Mouse (Mus musculus): Measurements from ENCODE around the gene Krt32. TPM values are rescaled to one million over a fixed set of nuclear protein-coding genes. Genes with fewer than 3 reads are reported as not detected.

Gene Krt32
- polyA plus RNA-seq, 1 experiment from 2014 or later = not detected

GRCm38 (mm10) chr11:100066236-100067010, 21.6 kb downstream of the Krt32 start:
- ATAC-seq = no peak
- H3K36me3 ChIP-seq (ENCODE audit: control insufficient read depth, insufficient read depth, low read length) = no peaks in the 10 kb centered on the region
- no peaks in the 10 kb centered on the region for H3K27me3 ChIP-seq (replicated peaks; ENCODE audit: control insufficient read depth, insufficient read depth, low read length)
- no peak overlapping the region for H3K4me2 ChIP-seq (ENCODE audit: low read length)
- H3K4me1 ChIP-seq (ENCODE audit: control insufficient read depth, insufficient read depth, low read length) = no peaks in the 10 kb centered on the region
- H3K4me3 ChIP-seq (ENCODE audit: low read depth, low read length) = no peak overlapping the region
- DNase-seq (ENCODE audit: low spot score) = no peak
- H3K9ac ChIP-seq (ENCODE audit: low read length) = no peak overlapping the region
- H3K9me3 ChIP-seq (replicated peaks; ENCODE audit: control insufficient read depth, low read length) = no peaks in the 10 kb centered on the region
- WGBS = 71% methylated on average over 12 of the region's 12 CpGs
- H3K27ac ChIP-seq (ENCODE audit: low read depth, low read length) = no peak overlapping the region

DNA sequence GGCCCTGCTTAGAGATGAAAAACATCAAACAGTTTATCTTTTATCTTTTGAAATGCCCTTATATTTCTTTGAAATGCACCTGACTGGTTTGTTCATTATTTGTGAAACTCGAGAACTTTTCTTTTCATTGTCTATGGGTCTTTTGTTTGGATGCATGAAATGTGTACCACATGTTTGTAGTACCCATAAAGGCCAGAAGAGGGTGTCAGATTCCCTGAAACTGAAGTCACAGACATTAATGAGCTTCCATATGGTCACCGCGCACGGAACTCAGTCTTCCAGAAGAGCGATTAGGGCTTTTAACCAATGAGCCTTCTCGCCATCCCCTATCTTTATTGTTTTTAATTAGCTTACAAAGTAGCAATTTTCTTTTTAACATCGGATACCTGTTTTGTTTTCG, 29.2 kb downstream of the Krt32 start:
- Histone ChIP-seq H3K4me2 (ENCODE audit: low read length) (no peak overlapping the region), H3K27ac (ENCODE audit: low read depth, low read length) (no peak overlapping the region), H3K9me3 (replicated peaks; ENCODE audit: control insufficient read depth, low read length) (no peaks in the 10 kb centered on the region), H3K4me3 (ENCODE audit: low read depth, low read length) (no peak overlapping the region), H3K36me3 (ENCODE audit: control insufficient read depth, insufficient read depth, low read length) (no peaks in the 10 kb centered on the region), H3K4me1 (ENCODE audit: control insufficient read depth, insufficient read depth, low read length) (no peaks in the 10 kb centered on the region), H3K27me3 (replicated peaks; ENCODE audit: control insufficient read depth, insufficient read depth, low read length) (no peaks in the 10 kb centered on the region), H3K9ac (ENCODE audit: low read length) (no peak overlapping the region)
- ATAC-seq = no peak
- DNase-seq (ENCODE audit: low spot score) = peak; percentile 29
- 55% methylated on average over 8 of the region's 8 CpGs for WGBS

DNA sequence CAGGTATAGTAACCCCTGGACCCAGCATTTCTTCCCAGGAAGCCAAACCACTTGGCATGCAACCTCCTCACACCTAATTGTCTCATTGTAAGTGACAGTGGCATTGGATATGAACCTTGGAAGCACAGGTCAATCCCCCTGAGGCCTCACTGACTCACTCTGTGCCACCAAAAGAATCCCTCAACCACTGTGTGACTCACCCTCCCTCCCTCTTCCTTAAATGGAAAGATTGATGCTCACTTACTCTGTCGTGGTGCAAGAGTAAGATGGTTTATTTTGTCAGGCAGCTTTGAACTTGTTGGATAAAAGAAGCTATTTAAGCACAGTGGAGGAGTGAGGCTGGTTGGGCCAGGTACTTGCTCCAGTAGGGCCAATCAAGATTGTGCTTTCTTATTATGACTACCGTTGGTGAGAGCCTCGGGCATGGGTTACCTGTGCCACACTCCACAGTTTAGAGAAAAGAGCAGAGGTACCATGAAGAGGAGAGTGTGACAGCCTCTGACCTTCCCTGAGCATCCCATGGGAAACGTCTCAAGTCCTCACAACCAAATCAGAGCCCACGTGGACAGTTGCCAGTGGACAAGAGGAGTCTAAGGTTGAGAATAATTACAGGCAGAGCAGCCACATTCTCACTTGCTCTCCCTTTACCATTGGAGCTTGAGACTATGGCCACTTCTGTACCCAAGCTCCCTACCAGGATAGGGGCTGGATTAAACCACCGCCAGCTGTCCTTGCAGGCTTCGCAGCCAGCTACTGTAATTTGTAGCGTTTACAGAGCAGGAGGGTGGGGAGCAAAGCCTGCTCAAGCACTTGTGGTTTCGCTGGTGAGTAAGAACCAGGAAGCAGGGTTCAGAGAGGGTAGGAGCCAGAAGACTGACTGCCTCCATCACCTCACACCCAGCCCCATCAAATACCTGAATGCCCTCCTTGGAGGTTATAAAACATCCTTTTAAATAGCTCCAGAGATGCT, 32.1 kb downstream of the Krt32 start:
- Histone ChIP-seq H3K36me3 (ENCODE audit: control insufficient read depth, insufficient read depth, low read length) (no peaks in the 10 kb centered on the region), H3K9me3 (replicated peaks; ENCODE audit: control insufficient read depth, low read length) (no peaks in the 10 kb centered on the region), H3K27me3 (replicated peaks; ENCODE audit: control insufficient read depth, insufficient read depth, low read length) (no peaks in the 10 kb centered on the region), H3K9ac (ENCODE audit: low read length) (no peak overlapping the region), H3K27ac (ENCODE audit: low read depth, low read length) (no peak overlapping the region), H3K4me3 (ENCODE audit: low read depth, low read length) (no peak overlapping the region), H3K4me1 (ENCODE audit: control insufficient read depth, insufficient read depth, low read length) (no peaks in the 10 kb centered on the region), H3K4me2 (ENCODE audit: low read length) (no peak overlapping the region)
- 81% methylated on average over 9 of the region's 9 CpGs for WGBS
- ATAC-seq (no peak), DNase-seq (ENCODE audit: low spot score) (no peak)

DNA sequence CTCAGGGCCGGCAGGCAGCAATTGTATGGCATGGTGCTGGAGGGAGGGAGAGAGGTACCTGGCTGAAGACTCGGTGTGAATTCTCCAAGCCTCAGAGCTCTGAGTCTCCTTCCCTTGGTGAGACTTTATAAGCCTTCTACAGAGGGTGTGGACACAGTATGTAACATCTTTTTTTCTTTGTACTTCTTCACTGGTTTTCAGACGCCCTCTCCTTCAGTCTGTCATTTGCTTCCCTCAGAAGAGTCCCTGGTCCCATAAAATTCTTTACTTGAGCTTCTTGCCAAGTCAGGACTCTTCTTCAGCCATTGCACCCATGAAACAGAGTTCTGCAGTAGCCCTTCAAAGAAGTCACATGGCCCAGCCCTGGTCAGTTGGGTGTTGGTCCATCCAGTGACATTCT, 37.6 kb downstream of the Krt32 start, which contains the start of gene Krt31:
Gene Krt31 (minus strand): TSS at position 101 of the 400 bp plus-strand sequence.
- Histone ChIP-seq H3K27me3 (replicated peaks; ENCODE audit: control insufficient read depth, insufficient read depth, low read length) (no peaks in the 10 kb centered on the region), H3K36me3 (ENCODE audit: control insufficient read depth, insufficient read depth, low read length) (no peaks in the 10 kb centered on the region), H3K9ac (ENCODE audit: low read length) (no peak within 1 kb of the TSS), H3K9me3 (replicated peaks; ENCODE audit: control insufficient read depth, low read length) (no peaks in the 10 kb centered on the region), H3K4me2 (ENCODE audit: low read length) (no peak within 1 kb of the TSS), H3K27ac (ENCODE audit: low read depth, low read length) (no peak within 1 kb of the TSS), H3K4me1 (ENCODE audit: control insufficient read depth, insufficient read depth, low read length) (no peaks in the 10 kb centered on the region), H3K4me3 (ENCODE audit: low read depth, low read length) (no peak within 1 kb of the TSS)
- DNase-seq (ENCODE audit: low spot score) (no peak), ATAC-seq (no peak)
- 87% methylated on average over 3 of the region's 3 CpGs for WGBS

GRCm38 (mm10) chr11:100047193-100047592, 40.8 kb downstream of the Krt32 start:
- H3K9me3 ChIP-seq (replicated peaks; ENCODE audit: control insufficient read depth, low read length) = no peaks in the 10 kb centered on the region
- no peak overlapping the region for H3K27ac ChIP-seq (ENCODE audit: low read depth, low read length)
- ATAC-seq (no peak), DNase-seq (ENCODE audit: low spot score) (no peak)
- H3K4me3 ChIP-seq (ENCODE audit: low read depth, low read length) = no peak overlapping the region
- no peak overlapping the region for H3K9ac ChIP-seq (ENCODE audit: low read length)
- no peaks in the 10 kb centered on the region for H3K36me3 ChIP-seq (ENCODE audit: control insufficient read depth, insufficient read depth, low read length)
- H3K4me1 ChIP-seq (ENCODE audit: control insufficient read depth, insufficient read depth, low read length) = no peaks in the 10 kb centered on the region
- H3K27me3 ChIP-seq (replicated peaks; ENCODE audit: control insufficient read depth, insufficient read depth, low read length) = no peaks in the 10 kb centered on the region
- H3K4me2 ChIP-seq (ENCODE audit: low read length) = no peak overlapping the region
- 90% methylated on average over 2 of the region's 2 CpGs for WGBS

DNA sequence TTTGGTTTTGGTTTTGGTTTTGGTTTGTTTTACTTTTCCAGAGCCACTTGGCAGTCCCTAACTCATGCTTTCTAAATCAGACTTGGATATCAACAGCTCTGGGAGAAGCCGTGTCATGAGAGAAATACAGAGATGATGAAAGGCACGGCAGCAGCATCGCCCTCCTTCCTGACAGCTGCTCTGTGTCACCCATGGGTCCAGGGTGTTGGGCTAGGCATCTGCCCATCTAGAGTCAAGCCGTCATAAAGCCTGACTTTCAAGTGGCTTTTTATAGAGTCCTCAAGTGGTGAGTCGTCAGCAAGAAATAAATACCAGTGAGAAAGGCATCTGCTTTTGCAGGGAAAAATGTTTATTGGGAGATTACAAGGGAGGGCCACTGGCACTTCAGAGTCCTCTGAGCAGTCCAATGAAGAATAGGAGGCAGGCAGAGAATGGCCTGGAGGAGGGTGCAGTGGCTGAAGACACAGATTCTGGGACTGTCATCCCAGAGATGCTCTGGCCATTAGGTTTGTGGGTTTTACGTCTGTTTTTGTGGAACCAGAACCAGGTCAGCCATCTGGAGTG, 41.6 kb downstream of the Krt32 start:
- no peaks in the 10 kb centered on the region for H3K27me3 ChIP-seq (replicated peaks; ENCODE audit: control insufficient read depth, insufficient read depth, low read length)
- H3K4me2 ChIP-seq (ENCODE audit: low read length) = no peak overlapping the region
- H3K4me3 ChIP-seq (ENCODE audit: low read depth, low read length) = no peak overlapping the region
- H3K27ac ChIP-seq (ENCODE audit: low read depth, low read length) = no peak overlapping the region
- H3K36me3 ChIP-seq (ENCODE audit: control insufficient read depth, insufficient read depth, low read length) = no peaks in the 10 kb centered on the region
- H3K4me1 ChIP-seq (ENCODE audit: control insufficient read depth, insufficient read depth, low read length) = no peaks in the 10 kb centered on the region
- ATAC-seq (no peak), DNase-seq (ENCODE audit: low spot score) (no peak)
- H3K9ac ChIP-seq (ENCODE audit: low read length) = no peak overlapping the region
- 86% methylated on average over 6 of the region's 6 CpGs for WGBS
- H3K9me3 ChIP-seq (replicated peaks; ENCODE audit: control insufficient read depth, low read length) = no peaks in the 10 kb centered on the region

- no peaks in the 10 kb centered on the region for H3K27me3 ChIP-seq (replicated peaks; ENCODE audit: control insufficient read depth, insufficient read depth, low read length)
- H3K9me3 ChIP-seq (replicated peaks; ENCODE audit: control insufficient read depth, low read length) = no peaks in the 10 kb centered on the region
- H3K4me2 ChIP-seq (ENCODE audit: low read length) = no peak within 1 kb of the TSS
- no peak within 1 kb of the TSS for H3K4me3 ChIP-seq (ENCODE audit: low read depth, low read length)
- H3K9ac ChIP-seq (ENCODE audit: low read length) = no peak within 1 kb of the TSS
- ATAC-seq (no peak), DNase-seq (ENCODE audit: low spot score) (no peak)
- no peaks in the 10 kb centered on the region for H3K4me1 ChIP-seq (ENCODE audit: control insufficient read depth, insufficient read depth, low read length)
- H3K27ac ChIP-seq (ENCODE audit: low read depth, low read length) = no peak within 1 kb of the TSS
- H3K36me3 ChIP-seq (ENCODE audit: control insufficient read depth, insufficient read depth, low read length) = no peaks in the 10 kb centered on the region
- 90% methylated on average over 6 of the region's 6 CpGs for WGBS
These were observed 46.6 kb downstream of the Krt32 start, which contains the start of gene Krt34 for GRCm38 (mm10) chr11:100041454-100041853. Gene Krt34 (minus strand): TSS chr11:100041554.
